Mouse (Mus musculus) liver, adult (tissue): Measurements from ENCODE around the gene St3gal2.

ENCODE experiments used
- GATA4 ChIP-seq: IDR thresholded peaks from 2 replicates; pipeline ENCODE4 v1.6.1; 2014; ENCODE audit warnings: mild to moderate bottlenecking, low read length; ENCODE audit not compliant: insufficient replicate concordance

The St3gal2 gene

GRCm38 (mm10) chr8:110929066-110929465, 9.3 kb downstream of the St3gal2 start:
- no peak for TF ChIP-seq GATA4

GRCm38 (mm10) chr8:110931176-110931939, 11.6 kb downstream of the St3gal2 start:
- TF ChIP-seq GATA4: peak; percentile 86; the same call in 1 of the 2 replicates

- no peak for TF ChIP-seq GATA4
Measured at GRCm38 (mm10) chr8:110932444-110932843, 12.7 kb downstream of the St3gal2 start.

- no peak for TF ChIP-seq GATA4
Measured at GRCm38 (mm10) chr8:110933272-110933671, 13.6 kb downstream of the St3gal2 start.

- no peak for TF ChIP-seq GATA4
Measured at GRCm38 (mm10) chr8:110936217-110936616, 16.5 kb downstream of the St3gal2 start.

- TF ChIP-seq GATA4: no peak
Measured at GRCm38 (mm10) chr8:110938882-110939589, 19.3 kb downstream of the St3gal2 start.

GRCm38 (mm10) chr8:110940682-110941452, 21.1 kb downstream of the St3gal2 start:
- no peak for TF ChIP-seq GATA4

GRCm38 (mm10) chr8:110941453-110941948, 21.8 kb downstream of the St3gal2 start:
- TF ChIP-seq GATA4: 0 out of 2 replicates have a peak, but pooled peaks have one; percentile 6

- TF ChIP-seq GATA4: no peak
Measured at GRCm38 (mm10) chr8:110944276-110944876, 24.7 kb downstream of the St3gal2 start.

GRCm38 (mm10) chr8:110945716-110946115, 26.0 kb downstream of the St3gal2 start:
- no peak for TF ChIP-seq GATA4

GRCm38 (mm10) chr8:110950065-110950484, 30.4 kb downstream of the St3gal2 start:
- no peak for TF ChIP-seq GATA4

- no peak for TF ChIP-seq GATA4
Measured at GRCm38 (mm10) chr8:110954776-110955175, 35.1 kb downstream of the St3gal2 start.

- TF ChIP-seq GATA4: no peak
Measured at GRCm38 (mm10) chr8:110956619-110957450, 37.1 kb downstream of the St3gal2 start.

GRCm38 (mm10) chr8:110957471-110957870, 37.7 kb downstream of the St3gal2 start:
- TF ChIP-seq GATA4: no peak

- no peak for TF ChIP-seq GATA4
Measured at GRCm38 (mm10) chr8:110958135-110958534, 38.4 kb downstream of the St3gal2 start.
